Mouse (Mus musculus) lung, postnatal 0 days (tissue): ENCODE measurements around the gene Cadm4.

Source experiments
- CTCF ChIP-seq: IDR thresholded peaks from 2 replicates; pipeline ENCODE4 v1.5.1; 2016; ENCODE audit warnings: antibody characterized with exemption, mild to moderate bottlenecking
- EP300 ChIP-seq: IDR thresholded peaks from 2 replicates; pipeline ENCODE4 v1.6.1; 2016; ENCODE audit warnings: antibody characterized with exemption, mild to moderate bottlenecking, control low read depth

- TF ChIP-seq CTCF (no peak), EP300 (no peak)
Observed at GRCm38 (mm10) chr7:24546068-24546614, 64.3 kb downstream of the Cadm4 start, which contains the start of the genes Pinlyp and Xrcc1.
